Mouse (Mus musculus): ENCODE measurements at regions not wholly inside any gene's neighbourhood (a gene's known extent, or its start where the extent isn't known, plus 50 kb on each side); places are given as distances from the start of the nearest gene placed in this dataset.

GRCm38 (mm10) chr10:99367757-99368156 lies 104.7 kb downstream of the Dusp6 start:
- in situ Hi-C loops (cut with MseI, MboI) = no loop called here

GRCm38 (mm10) chr10:99375101-99375500 lies 112.1 kb downstream of the Dusp6 start:
- in situ Hi-C loops (cut with MseI, MboI) = no loop called here

DNA sequence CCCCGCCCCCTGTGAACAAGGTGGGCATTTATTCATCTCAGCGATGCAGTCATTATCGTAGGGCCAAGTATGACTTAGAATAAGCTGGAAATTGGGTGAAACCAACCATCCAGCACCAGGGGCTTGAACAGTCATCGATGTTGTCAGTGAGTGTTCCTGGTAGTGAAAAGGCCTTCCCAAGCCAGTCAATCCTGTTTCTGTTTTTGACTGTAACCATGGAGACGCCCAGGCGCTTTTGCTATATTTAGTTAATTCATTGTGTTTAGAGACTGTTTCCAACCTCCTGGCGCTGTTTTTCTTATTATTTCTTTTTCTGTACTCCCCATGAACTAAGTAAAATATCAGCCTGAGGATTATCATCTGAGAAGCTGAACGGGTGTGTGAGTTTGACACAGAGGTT lies 113.4 kb downstream of the Dusp6 start:
- in situ Hi-C loops (cut with MseI, MboI) = no loop called here

GRCm38 (mm10) chr10:99377548-99377947 lies 114.5 kb downstream of the Dusp6 start:
- in situ Hi-C loops (cut with MseI, MboI) = no loop called here

GRCm38 (mm10) chr10:99379156-99379555 lies 116.1 kb downstream of the Dusp6 start:
- in situ Hi-C loops (cut with MseI, MboI) = no loop called here

- in situ Hi-C loops (cut with MseI, MboI) = no loop called here
These were observed 117.1 kb downstream of the Dusp6 start for GRCm38 (mm10) chr10:99380170-99380569.

- in situ Hi-C loops (cut with MseI, MboI) = no loop called here
These were observed 120.0 kb downstream of the Dusp6 start for GRCm38 (mm10) chr10:99383028-99383427.

DNA sequence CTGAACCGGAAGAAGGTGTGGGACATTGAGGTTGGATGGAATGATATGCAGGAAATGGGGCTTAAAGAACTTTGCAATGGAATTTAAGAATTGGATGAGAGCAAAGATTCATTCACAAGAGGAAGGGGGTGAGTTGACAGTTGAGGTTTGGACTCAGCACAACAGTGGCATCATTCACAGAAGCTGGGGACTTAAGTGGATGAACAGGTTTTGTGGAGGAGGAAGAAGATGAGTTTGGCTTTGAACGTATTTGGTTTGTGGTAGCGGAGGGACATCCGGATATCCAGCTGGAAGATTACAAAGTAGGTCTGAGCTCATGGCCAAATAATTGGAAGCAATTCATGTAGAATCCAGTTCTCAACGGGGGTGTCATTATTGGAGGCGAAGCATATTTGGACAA lies 121.3 kb downstream of the Dusp6 start:
- in situ Hi-C loops (cut with MseI, MboI) = no loop called here

DNA sequence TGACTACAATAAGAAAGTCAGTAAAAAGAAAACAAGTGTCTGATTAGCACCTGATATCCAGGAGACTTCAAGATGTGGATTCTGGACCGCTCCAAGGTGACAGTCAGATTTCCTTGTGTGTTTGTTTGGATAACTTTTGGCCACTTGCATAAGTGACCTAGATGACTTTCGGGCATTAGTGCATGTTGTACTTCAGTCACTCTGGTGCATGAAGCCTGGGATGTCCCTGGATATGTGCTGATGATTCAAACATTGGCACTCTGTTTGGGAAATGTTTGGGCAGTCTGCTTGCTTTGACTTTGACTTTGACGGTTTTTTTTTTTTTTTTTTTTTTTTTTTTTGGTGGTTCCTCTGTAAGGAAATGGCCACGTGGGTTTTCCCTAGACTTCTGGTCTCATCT lies 121.8 kb downstream of the Dusp6 start:
- in situ Hi-C loops (cut with MseI, MboI) = no loop called here

DNA sequence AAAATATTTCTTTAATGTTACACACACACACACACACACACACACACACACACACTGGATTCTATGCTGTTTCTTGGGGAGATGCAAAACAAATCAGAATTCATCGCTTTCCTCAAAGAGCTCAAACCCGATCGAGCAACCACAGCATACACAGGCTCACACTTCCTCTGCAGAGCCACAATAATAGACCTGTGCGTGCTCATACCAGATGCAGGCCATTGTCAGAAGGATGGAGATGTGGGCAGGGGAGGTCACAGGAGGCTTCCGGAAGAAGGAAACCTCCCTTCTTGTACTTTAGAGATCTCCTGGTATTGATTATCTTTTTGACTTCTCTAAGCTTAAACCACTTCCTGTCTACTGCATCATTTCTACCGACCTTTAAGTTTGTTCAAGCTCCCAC lies 122.8 kb downstream of the Dusp6 start:
- in situ Hi-C loops (cut with MseI, MboI) = no loop called here

- in situ Hi-C loops (cut with MseI, MboI) = no loop called here
These were observed 125.5 kb downstream of the Dusp6 start for GRCm38 (mm10) chr10:99388526-99388925.

DNA sequence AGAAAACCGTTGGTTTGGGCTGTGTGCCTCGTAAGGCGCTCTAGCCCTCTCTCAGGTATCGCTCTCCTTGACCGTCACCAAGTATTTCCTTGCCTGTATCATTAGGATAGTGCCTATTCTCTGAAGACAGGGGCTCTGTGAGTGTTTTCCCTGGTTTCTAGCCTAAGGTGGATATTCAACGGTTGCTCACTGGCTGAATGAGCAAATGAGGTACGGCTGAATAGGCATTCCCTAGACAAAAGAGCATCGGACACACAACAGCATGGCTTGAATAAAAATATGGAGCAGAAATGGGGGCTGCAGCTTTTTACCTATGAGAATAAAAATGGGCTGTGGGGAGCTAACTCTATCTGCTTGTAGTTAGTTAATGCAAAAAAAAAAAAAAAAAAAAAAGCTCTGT lies 126.0 kb downstream of the Dusp6 start:
- in situ Hi-C loops (cut with MseI, MboI) = no loop called here

GRCm38 (mm10) chr10:99390609-99391183 lies 127.7 kb downstream of the Dusp6 start:
- in situ Hi-C loops (cut with MseI, MboI) = no loop called here

DNA sequence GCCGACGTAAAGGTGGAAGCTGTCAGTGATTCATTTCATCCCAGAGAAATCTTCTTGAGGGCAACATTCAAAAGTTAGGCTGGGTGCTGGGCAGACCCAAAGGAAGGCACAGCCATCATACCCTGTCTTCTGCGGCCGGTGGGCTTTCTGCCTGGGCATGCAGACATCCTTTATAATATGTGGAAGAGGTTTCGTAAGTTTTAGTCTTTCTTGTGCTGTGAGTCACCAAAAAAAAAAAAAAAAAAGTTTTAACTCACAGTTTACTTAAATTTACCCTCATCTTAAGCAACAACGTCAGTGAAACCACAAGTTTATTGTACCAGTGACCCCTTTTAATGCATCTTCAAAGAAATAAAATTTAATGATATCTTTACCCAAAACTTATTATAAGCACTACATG lies 128.7 kb downstream of the Dusp6 start:
- in situ Hi-C loops (cut with MseI, MboI) = no loop called here

- in situ Hi-C loops (cut with MseI, MboI) = no loop called here
These were observed 129.9 kb downstream of the Dusp6 start for GRCm38 (mm10) chr10:99392979-99393378.

- in situ Hi-C loops (cut with MseI, MboI) = no loop called here
These were observed 130.5 kb downstream of the Dusp6 start for GRCm38 (mm10) chr10:99393523-99393922.

DNA sequence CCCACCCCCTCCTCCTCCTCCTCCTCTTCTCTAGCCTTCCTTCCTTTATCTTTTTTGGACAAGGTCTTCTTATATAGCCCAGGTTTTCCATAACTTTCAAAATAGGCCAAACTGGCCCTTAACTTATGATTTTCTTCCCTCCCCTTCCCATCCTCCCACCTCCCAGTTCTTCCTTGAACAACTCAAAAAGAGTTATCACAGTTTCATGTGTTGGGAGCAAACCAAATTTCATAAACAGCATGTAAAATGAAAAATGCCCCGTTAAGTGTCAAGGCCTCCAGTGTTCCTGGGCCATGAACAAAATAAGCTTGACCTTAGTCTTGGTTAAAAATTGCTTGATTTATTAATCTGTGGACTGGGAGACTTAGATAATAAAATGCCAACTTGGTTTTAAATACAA lies 132.4 kb downstream of the Dusp6 start:
- in situ Hi-C loops (cut with MseI, MboI) = no loop called here

DNA sequence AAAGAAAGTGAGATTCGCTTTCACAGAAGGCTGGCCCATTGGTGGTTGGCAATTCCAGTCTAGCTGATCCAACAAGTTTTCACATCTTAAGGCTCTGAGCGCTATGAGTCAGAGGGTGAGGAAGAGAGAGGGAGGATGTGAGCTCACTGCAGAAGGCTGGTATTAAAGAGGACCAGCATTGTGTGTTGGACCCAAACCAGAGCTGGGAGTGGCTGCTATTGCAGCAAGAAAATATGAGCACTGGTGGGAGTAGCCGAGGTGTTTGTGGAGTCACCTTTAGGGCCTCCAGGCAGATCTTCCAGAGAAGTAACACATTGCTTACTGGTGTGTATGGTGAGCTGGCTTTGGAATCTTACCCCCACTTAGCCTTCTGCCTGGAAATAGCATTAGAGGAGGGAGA lies 133.6 kb downstream of the Dusp6 start:
- in situ Hi-C loops (cut with MseI, MboI) = no loop called here

GRCm38 (mm10) chr10:99400076-99400475 lies 137.0 kb downstream of the Dusp6 start:
- in situ Hi-C loops (cut with MseI, MboI) = loop anchor here in 1 of 2 experiments (25.0 kb wide), 1 partner anchor 213 kb away; no protein-coding TSS in a partner anchor

DNA sequence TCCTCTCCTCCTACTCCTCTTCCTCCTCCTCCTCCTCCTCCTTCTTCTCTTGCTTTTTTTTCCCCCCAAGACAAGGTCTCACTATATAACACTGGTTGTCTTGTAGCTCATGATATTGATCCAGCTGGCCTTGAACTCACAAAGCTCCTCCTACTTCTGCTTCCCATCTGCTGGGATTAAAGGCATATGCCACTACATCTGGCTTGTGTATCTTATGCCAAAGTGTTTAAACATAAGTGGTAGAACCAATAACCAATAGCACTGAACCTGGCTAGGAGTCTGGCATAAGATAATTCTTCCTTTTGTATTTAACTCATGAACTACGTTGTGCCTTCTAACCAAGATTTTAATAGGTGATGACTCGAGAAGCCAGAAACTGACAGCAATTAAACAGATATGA lies 143.7 kb downstream of the Dusp6 start:
- in situ Hi-C loops (cut with MseI, MboI) = loop anchor here in 1 of 2 experiments (25.0 kb wide), 1 partner anchor 219 kb away; no protein-coding TSS in a partner anchor

GRCm38 (mm10) chr10:99408786-99409185 lies 145.8 kb downstream of the Dusp6 start:
- in situ Hi-C loops (cut with MseI, MboI) = loop anchor here in 1 of 2 experiments (25.0 kb wide), 1 partner anchor 221 kb away; no protein-coding TSS in a partner anchor

GRCm38 (mm10) chr10:99409744-99410143 lies 146.7 kb downstream of the Dusp6 start:
- in situ Hi-C loops (cut with MseI, MboI) = loop anchor here in 1 of 2 experiments (25.0 kb wide), 1 partner anchor 222 kb away; no protein-coding TSS in a partner anchor

DNA sequence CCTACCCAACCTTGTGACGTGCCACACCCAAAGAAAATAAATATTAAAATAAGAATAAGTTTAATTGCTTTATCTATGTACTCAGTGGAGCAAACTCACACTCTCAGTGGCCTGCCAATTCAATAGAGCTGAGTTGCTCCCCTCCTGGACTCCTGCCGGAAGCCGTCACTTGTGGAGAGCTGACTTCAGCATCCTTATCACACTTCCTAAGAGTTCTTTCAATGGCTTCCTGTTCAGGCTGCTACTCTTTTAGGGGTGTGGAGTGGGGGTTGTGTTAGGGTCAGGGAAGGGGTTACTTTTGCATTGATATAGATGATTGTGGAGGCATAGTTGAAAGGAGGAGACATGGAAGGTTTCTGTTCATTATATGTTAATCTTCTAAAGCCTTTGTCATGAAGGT lies 147.7 kb downstream of the Dusp6 start:
- in situ Hi-C loops (cut with MseI, MboI) = loop anchor here in 1 of 2 experiments (25.0 kb wide), 1 partner anchor 223 kb away; no protein-coding TSS in a partner anchor

DNA sequence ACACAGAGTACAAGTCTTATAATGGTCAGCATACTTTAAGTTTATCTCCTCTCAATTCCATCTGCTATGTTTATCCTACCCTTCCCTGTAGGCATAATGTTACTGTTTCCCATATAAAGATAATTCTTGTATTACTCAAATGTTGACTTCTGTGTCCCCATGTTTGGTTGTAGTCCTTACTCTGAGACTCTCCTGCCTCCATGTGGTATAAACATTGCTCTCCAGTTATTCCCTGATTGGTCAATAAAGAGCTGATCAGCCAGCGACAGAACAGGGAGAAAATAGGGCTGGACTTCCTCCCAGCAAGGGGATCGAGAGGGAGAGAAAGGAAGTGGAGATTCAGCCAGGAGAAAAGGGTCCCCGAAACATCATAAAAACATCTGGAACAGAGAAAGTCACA lies 150.4 kb downstream of the Dusp6 start:
- in situ Hi-C loops (cut with MseI, MboI) = loop anchor here in 1 of 2 experiments (25.0 kb wide), 1 partner anchor 226 kb away; no protein-coding TSS in a partner anchor
